Mouse (Mus musculus): Measurements from ENCODE around the gene Rpl36a-ps1.
"Not testable (repeated sequence)": the region's sequence is repeated elsewhere in the genome, so short reads cannot be mapped to it uniquely, and the experiment has no call there.

Gene Rpl36a-ps1

DNA sequence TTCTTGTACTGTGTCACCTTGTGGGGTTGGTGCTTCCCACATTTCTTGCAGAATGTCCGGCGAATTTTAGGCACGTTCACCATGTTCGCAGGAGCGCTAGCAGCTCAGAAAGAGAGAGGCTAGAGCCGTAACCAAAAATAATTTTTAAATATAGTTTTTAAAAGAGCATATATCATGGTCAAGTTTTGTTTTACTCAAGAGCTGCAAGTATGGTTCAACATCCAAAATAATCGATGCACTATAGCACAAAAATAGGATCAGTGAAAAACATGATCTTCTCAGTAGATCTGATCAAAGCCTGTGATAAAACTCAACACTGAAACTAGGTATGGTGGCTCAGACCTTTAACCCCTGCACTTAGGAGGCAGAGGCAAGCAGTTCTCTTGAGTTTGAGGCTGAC, at the start of gene Rpl36a-ps1:
Gene Rpl36a-ps1 (minus strand): TSS at position 101 of the 400 bp plus-strand sequence.
- DNase-seq = no peak

DNA sequence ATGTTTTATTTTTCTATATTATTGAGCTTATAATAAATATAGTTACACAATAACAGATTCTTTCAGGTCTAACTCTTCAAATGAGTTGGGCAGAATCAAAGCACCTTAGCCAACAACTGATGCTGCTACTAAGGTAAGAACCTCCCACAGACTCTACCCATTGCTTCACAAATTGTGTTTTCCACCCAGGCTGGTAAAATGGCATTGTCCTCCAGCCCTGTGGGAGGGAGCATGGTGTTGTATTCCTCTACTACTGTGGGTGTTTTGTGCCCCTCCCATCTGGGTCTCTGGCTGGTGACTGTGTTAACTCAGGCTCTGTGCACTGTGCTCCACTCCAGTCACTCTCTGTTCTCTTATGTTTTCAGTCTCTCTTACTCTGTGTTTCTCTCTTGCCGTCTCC, 49.4 kb upstream of the Rpl36a-ps1 start:
- no peak for DNase-seq

DNA sequence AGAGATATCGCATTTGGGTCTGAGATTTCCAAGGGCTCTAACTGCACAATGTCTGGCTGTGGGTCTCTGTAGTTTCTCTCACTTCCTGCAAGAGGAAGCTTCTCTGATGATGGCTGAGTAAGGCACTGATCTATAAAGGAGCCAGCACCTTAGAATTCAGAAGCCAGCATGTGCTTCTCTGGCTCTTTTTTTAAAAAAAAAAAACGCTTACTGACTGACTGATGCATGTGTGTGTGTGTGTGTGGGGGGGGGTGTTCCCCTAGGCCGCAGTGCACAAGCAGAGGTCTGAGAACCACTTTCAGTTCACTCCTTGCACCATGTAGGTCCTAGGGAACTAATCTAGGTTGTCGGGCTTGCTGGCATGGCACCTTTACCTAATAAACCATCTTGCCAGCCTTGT, 47.3 kb upstream of the Rpl36a-ps1 start:
- DNase-seq = no peak

DNA sequence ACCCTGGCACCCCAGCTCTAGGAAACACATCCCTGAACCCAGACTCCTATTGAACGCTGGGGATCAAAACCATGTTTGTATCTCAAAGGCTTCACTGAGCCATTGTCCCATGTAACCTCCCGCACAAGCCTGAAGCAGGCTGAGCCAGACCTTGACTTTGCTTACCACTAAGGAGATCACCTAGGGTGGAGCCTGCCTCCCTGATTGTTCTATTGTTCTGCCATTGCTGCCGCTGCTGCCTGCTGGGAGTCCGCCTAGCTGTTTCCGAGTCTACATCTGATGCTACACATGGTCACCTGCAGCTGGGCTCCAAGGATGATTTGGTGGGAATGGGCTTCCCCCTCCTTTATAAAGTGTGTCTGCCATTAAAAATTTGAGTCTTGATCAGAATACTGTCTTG, 45.2 kb upstream of the Rpl36a-ps1 start:
- DNase-seq = not testable (repeated sequence)

DNA sequence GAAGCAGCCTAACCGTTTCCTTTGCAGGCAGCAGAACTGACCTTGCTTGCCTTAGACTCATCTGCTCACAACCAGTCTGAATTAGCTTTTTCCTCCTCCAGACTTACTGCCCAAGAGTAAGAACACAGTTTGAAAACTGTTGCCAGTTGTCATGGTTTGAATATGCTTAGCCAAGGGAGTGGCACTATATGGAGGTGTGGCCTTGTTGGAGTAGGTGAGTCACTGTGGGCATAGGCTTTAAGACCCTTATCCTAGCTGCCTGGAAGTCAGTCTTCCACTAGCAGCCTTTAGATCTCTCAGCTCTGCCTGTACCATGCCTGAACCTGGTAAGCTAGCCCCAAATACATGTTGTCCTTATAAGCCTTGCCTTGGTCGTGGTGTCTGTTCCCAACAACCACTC, 43.6 kb upstream of the Rpl36a-ps1 start:
- DNase-seq = no peak

DNA sequence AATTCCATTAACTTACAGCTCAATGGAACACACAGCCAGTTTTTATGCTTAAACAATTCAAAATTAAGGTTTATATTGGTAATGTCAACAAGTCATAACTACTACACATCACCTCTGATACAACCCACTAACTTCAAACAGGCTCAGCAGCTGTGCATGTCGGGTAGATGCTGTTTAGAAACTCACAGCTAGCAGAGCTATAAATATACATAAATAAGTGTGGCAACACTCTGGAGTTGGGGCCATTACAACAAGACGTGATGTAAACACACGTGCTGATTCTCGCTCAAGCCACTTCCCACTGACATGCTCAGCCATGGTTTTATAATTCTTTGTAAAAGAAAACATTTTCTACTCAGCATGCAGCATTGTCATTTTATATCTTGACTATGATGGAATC, 41.9 kb upstream of the Rpl36a-ps1 start:
- no peak for DNase-seq

DNA sequence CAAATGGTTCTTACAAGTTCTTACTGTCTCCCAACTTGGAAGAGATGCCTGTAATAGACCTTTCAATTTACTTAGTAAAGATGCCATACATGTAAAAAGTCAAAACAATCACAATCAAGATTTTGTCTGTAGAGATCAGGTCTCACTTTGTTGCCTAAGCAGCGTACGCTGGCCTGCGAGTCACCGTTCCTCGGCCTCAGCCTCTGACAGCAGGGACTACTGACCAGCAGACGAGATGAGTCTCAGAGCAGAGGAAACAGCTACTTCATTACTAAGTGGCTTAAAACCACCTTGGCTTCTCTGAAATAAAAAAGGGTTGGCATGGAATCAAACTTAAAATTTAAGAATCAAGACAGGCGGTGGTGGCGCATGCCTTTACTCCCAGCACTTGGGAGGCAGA, 40.7 kb upstream of the Rpl36a-ps1 start:
- DNase-seq = not testable (repeated sequence)

DNA sequence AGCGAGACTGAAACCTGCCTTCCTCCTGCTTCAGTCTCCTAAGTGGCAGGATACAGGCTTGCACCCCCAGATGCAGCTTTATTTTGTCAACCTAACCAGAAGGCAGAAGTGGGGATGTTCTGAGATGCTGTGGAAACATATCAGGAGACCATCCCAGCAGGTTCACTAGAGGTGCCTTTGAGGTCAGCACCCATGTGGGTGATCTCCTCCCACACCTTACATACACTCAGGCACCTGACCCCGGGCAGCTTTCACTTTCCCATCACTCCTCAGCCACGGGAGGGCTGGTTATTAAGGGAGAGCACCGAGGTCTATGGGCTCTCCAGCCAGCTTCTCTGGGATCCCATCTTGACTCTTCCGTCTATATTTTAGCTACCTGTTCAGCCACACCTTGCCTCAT, 38.5 kb upstream of the Rpl36a-ps1 start:
- DNase-seq = no peak

DNA sequence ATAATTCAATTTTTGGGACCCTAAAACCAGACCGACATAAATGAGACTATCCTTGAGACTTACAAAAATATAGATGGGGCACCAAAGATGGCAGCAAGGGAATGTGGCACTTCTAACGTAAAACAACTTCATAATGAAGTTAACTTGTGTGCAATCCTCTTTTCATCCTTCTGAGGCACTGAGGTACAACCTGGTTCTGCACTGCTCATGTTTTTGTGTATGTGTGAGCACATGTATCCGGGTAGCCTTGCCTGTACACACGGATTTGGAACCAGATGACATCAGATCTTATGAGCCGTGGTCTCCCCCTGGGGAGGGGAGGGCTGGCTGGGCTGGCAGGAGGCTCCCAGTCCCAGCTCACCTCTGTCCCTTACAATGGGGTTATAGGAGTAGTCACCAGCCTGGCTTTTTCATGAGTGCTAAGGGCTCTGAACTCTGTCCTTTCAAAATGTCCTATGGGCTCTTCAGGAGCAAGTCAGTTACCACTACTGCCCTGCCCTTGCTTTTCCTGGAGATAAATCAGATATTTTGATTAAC, 37.3 kb upstream of the Rpl36a-ps1 start:
- no peak for DNase-seq

DNA sequence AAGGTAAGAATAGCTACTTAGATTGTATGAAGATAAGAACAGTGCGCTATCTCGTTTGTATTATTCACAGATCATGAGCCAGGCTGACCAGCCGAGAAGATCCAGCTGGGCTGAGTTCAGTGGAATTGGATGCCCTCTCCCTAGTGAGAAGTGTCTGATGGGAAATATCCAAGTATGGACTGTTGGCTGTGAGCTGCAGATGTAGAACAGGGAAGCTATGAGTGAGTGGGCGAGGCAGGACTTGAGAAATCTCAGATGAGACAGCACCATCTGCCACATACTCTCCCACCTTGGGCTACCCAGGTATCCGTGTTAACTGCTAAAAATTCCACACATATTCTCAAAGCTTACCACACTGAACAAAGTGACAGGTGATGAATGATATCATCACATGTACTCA, 35.9 kb upstream of the Rpl36a-ps1 start:
- no peak for DNase-seq

DNA sequence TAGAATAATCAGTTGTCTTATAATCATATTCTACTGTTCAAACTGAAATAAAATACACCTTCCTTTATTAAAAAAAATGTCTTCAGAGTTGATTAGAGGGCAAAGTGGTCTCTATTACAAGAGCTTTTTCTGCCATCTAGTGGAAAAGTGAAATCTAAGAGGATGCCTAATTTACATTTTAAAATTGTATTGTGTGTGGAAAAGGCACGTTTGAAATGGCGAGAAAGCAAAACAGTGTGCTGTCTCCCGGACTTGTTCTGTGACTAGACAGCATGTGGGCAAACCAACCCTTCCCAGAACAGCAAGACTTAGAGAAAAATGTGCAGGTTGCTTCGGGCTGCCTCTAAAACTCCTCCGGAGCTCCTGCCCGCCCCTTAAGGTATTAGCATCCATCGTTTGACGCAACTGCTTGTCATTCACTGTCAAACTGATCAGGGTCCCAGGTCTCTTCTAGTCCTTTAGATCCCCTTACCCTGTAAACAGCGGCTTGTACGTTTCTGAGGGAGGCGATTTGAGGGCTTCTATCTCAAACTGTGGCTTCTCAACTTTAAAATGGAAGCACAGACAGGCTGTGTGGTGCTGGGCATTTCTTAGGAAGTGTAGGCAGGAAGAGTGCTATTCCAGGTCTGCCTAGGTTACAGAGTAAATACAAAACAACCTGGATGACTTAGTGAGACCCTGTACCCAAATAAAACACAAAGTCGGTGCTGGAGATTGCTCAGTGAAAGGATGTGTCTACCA, 28.4 kb upstream of the Rpl36a-ps1 start:
- no peak for DNase-seq

DNA sequence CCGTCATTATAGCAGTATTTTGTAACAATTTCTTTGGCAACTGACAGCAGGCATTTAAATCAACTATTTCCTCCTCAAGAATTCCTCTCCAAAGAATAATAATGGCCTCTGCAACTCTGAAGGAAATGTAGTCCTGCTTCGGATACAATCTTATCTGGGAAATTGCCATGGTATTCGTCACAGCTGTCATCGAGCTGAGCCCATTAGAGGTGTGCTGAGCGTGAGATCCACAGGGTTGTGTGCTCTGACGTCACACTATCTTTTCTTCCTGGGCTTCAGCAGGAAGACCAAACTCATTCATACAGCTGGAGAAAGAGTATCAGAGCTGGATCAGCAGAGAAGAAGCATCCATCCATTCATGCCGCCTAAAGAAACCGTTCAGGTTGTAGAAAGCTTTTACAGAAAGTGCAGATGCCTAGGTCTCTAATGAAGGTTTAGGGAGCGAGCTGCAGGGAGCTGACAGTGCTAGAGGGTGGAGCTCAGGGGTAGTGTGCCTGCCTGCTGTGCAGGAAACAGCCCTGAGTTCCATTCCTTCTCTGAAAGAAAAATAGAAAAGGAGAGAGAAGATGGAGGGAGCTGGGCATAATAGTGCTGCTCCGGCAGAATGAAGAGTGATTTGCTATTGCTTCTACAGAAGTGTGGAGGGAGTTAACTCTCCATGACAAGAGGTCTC, 25.2 kb upstream of the Rpl36a-ps1 start:
- no peak for DNase-seq

DNA sequence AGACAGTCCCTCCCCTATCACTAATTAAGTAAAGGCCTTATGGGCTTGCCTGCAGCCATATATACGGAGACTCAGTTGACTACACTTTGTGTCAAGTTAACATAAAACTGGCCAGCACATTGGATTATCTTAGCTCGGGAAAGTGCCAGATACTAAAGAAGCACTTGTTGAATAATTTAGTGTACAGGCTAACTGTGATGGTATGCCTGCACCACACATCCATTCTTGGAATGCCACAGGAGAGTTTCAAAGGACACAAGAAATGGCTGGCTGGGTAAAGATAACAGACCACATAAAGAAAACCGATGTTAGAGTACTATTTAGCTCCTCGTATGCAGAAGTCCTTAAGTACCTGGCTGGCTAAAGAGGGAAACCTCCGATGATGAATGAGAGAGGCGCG, 24.6 kb upstream of the Rpl36a-ps1 start:
- no peak for DNase-seq

DNA sequence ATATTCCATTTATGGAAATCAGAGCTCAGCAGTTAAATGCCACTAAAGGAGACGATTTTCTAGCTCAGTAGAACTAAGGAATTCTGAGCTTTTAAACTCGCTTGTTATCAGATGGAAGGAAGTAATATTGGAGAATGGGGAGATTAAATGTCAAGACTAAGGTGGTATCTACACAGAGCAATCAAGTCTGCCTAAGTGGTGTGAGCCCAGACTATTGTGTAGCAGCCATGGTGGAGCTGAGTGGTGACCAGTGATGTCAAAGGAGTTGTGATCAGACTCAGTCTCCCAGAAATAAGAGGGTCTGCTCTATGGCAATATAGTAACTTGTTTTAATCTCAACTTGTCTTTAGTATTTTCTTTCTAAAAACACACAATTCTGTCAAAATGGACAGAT, 16.8 kb upstream of the Rpl36a-ps1 start:
- no peak for DNase-seq

DNA sequence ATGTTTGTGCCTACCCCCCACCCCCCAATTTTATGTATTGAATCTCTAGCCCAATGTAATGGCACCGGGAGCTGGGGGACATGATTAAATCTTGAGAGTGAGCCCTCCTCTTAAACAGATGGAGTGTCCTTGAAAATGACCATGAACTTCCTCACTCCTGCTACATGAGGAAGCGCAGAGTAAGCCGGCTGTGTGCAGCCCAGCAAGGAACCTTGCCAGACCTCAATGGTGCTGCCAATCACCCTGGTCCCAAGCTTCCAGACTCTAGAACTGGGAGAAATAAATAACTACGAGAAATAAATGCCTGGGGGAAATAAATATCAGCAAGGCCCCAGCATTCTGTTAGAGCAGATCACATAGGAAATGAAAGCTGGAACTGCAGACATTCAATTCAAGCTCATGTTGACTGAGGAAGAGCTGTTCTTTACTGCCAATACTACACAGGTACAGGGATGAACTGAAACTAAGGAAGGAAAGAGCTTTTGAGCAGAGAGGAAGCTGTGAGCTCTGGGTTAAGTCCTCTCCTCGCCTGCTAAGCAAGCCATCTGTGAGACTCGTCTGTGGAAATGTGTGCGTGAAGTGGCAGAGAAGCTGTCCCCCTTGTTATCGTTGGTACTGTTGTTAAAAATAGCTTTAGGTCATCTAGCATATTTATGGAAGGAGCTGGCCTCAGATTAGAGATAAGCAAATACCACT, 16.3 kb upstream of the Rpl36a-ps1 start:
- DNase-seq = no peak

DNA sequence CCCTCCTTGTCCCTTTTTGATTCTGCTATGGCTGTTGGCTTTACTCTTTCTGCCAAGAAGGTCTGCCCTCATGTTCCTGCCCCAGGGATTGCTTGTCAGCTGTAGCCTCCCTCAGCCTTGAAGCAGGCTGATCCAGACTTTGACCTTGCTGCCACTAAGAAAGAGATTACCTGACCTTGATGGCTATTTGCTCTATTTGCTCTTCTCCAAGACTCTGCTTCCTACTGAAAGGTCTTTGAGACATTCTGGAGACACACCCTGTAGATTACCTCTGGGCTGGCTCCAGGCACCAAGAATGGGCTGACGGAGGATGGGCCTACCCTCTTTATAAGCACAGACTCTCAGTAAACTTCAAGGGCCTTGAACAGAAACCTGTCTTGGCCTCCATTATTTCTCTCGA, 1.6 kb downstream of the Rpl36a-ps1 start:
- DNase-seq = no peak

DNA sequence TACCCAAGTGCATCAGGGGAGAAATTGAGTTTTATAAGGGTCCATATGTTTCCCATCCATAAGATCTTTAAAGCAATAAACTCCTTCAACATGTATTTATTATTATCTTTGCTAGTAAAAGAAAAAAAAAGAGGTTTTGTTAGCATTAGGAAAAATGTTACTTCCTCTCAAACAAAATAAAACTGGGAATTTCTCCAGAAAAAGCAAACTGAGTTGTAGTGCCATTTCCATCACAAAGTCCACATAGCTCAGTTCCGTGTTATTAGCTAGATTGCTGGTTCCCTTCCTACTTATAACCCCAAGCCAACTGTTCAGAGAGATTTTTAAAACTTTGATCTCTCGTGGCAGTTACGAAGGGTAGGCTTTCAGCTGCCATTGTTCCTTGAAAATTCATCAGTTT, 3.5 kb downstream of the Rpl36a-ps1 start:
- no peak for DNase-seq

DNA sequence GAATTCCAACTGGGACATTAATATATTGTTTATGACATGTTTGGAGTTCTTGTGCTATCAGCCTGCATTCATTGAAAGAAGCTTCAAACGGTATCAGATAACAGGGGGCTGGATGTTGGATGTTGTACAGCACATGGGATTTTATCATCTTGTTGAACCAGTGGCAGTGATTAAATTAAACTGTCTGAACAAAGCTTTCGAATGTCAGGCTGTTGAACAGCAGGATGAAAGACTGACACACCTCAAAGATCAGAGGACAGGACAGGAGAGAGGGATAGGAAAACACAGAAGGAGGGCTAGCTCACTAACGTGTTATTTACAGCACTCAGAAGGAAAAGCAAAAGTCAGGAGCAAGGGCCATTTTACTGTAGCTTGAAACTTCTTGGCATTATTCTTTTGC, 4.3 kb downstream of the Rpl36a-ps1 start:
- DNase-seq = no peak

DNA sequence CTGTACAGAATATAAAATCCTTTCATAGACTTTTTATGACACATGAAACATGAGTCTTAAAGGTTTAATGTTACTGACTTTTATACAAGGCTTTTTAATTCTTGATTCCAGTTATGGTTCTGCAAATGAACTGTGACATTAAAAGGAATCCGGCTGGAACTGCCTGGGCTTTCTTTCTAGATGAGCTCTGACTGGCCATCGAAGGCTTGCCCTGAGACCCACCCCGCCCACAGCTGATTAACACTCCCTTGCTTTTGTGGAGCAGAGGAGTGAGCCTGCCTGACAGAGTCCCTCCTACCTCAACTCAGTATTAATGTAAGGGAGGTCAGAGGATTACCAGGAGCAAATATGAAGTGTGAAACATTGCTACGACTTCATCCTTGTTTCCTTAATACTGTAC, 22.2 kb downstream of the Rpl36a-ps1 start:
- DNase-seq = no peak

DNA sequence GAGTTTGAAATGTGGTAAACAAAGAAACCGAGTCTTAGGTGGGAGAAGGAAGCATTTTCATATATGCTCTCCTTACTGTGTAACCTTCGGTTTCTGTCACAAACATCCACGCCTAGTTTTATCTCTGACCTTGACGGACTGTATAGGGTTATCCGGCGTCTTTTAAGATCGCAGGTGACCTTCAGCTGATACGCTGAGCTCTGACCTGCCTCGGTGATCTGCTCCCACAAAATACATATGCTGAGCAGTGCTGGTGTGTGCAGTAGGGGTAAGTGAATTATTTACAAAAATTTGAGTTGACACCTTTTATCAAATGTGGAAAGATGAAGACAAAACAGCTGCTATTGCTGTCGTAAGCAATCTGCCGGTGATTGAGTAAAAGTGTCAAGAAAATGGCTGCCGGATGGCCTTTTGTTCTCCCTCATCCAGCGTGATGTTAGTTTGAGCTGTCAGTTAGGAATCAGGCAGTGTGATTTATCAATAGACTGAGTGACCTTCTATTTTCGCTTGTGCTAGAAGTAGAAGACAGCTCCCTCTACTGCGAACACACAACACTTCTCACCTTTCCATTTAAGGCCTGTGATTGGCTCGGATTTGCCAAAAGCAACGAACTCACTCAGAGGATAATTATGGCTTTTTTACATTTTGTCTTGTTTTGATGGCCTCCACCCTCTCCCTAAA, 35.0 kb downstream of the Rpl36a-ps1 start:
- no peak for DNase-seq

DNA sequence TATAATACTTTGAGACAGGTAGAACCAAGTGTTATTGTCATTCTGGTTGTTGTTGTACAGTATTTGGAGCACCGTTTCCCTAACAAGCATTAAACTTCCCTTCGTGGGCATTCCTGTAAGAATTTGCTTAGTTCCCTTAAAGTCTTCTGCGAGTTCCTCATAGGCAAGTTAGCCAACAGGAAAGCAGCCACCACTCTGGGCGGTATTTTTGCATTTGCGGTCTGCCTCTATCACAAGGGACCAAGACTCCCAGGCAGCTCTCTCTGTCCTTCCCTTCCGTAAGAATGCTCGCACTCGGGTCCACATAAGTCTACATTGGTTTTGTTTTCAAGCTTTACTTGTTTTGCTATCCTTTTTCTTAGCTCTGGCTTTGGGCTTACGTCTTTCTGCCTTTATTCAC, 37.3 kb downstream of the Rpl36a-ps1 start:
- DNase-seq = no peak

DNA sequence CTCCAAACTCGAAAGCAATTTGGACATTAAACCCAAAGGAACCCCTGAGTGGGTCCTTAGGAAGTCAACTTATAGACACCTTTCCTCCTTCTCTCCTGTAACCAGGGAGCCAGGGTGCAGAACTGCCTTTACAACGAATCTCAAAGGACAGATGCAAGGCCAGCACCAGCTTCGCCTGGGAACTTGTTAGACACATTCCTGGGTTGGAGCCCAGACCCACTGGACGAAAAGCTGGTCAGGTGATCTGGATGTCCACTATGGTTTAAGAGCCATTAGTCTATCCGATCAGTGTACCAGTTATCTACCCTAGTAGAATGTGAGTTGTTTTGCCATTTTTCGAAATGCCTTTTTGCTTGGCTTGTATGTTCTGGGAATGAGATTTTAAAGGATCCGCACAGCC, 41.7 kb downstream of the Rpl36a-ps1 start:
- no peak for DNase-seq

DNA sequence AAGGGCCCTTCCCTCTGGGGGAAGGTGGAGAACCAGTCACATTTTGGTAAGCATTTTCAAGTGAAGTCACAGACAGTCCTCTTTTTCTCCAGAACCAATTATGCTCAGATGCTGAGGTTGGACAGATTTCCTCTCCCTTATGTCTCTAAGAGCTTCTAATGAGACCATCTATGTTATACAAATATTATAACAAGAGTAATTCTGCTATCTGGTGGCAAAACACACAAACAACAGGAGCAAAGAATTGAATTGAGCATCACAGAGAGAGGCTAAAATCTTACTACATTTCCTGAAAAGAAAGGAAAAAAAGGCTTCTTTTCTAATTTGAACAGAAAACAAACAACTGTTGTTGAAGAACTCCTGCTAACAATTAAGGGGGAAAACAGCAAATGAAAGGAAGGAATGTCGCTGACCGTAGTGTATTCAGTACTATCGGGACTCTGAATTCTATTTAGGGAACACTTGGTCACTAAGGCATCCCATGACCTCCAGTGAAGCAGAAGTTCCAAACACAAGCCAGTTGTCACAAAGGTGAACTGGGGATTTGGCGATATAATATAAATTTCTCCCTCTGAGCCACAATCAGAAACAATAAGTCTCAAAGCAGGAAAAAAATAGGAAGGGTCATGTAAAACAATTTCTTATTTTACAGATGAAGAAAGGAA, 42.4 kb downstream of the Rpl36a-ps1 start:
- no peak for DNase-seq
